Mouse (Mus musculus) gastrocnemius, adult 2 months (tissue): ENCODE measurements around the gene Sumo3. TPM values are rescaled to one million over a fixed set of nuclear protein-coding genes. Genes with fewer than 3 reads are reported as not detected.

Source experiments
- DNase-seq: peaks from one replicate; pipeline ENCODE4 v3.0.0; 2022
- H3K27ac ChIP-seq: fragments of 200-600 bp; 2 replicates; pipeline ENCODE4 v1.8.1; 2022; ENCODE audit warnings: mild to moderate bottlenecking
- H3K4me3 ChIP-seq: fragments of 200-600 bp; 2 replicates; pipeline ENCODE4 v1.8.1; 2022; ENCODE audit warnings: mild to moderate bottlenecking, moderate library complexity
- CTCF ChIP-seq: fragments of 200-600 bp; IDR thresholded peaks from 2 replicates; pipeline ENCODE4 v1.8.1; 2022; ENCODE audit warnings: antibody characterized with exemption, mild to moderate bottlenecking, moderate library complexity
- intact Hi-C: fragments of 180-260 bp; cut with DNase I; formaldehyde crosslinking; loops from one replicate; pipeline ENCODE4 v1.15.1; 2025
- total RNA-seq, 2 experiments: library from RNA; stranded (reverse); gene quantifications; 2 replicates each; pipeline ENCODE4 v1.2.3; 2021

Gene Sumo3
- total RNA-seq, 2 experiments from 2014 or later, result 43.5 to 44.5 TPM

GRCm38 (mm10) chr10:77621546-77621945 lies 15.6 kb downstream of the Sumo3 start:
- no peak for DNase-seq
- TF ChIP-seq CTCF, result no peak
- intact Hi-C loops, result loop anchor here (5.0 kb wide), 2 partner anchors 39 to 546 kb away; partner anchors contain the start of genes D10Jhu81e and Pttg1ip
- peak overlapping the region; percentile 80 for H3K4me3 ChIP-seq
- H3K27ac ChIP-seq, result peak overlapping the region; percentile 95

GRCm38 (mm10) chr10:77622055-77622988 lies 16.4 kb downstream of the Sumo3 start, which contains the start of gene Ube2g2:
Gene Ube2g2, plus strand, starts transcription at chr10:77622275.
- TF ChIP-seq CTCF, result no peak

GRCm38 (mm10) chr10:77623069-77623492 lies 17.2 kb downstream of the Sumo3 start:
- TF ChIP-seq CTCF, result no peak
- H3K4me3 ChIP-seq, result peak overlapping the region; percentile 80
- H3K27ac ChIP-seq, result peak overlapping the region; percentile 95
- intact Hi-C loops, result loop anchor here (5.0 kb wide), 2 partner anchors 41 to 544 kb away; partner anchors contain the start of genes D10Jhu81e and Pttg1ip
- DNase-seq, result peak; percentile 83

More at GRCm38 (mm10) chr10:77622055-77622988, 16.4 kb downstream of the Sumo3 start, which contains the start of gene Ube2g2:
- peak within 1 kb of the TSS; percentile 95 for H3K27ac ChIP-seq
- H3K4me3 ChIP-seq, result peak within 1 kb of the TSS; percentile 80
- intact Hi-C loops, result loop anchor here (5.0 kb wide), 2 partner anchors 40 to 545 kb away; partner anchors contain the start of genes D10Jhu81e and Pttg1ip
- DNase-seq, result peak; percentile 97

GRCm38 (mm10) chr10:77623639-77624400 lies 17.9 kb downstream of the Sumo3 start:
- Histone ChIP-seq H3K27ac (peak overlapping the region; percentile 95), H3K4me3 (peak overlapping the region; percentile 80)
- DNase-seq, result no peak
- intact Hi-C loops, result loop anchor here (5.0 kb wide), 2 partner anchors 42 to 543 kb away; partner anchors contain the start of genes D10Jhu81e and Pttg1ip
- no peak for TF ChIP-seq CTCF

- H3K4me3 ChIP-seq, result peak overlapping the region; percentile 80
- intact Hi-C loops, result loop anchor here (5.0 kb wide), 2 partner anchors 42 to 543 kb away; partner anchors contain the start of genes D10Jhu81e and Pttg1ip
- H3K27ac ChIP-seq, result peak overlapping the region; percentile 95
- peak; percentile 71 for DNase-seq
- no peak for TF ChIP-seq CTCF
These were observed 18.7 kb downstream of the Sumo3 start for GRCm38 (mm10) chr10:77624570-77624995.

- peak overlapping the region; percentile 95 for H3K27ac ChIP-seq
These were observed 20.1 kb downstream of the Sumo3 start for GRCm38 (mm10) chr10:77626036-77626435.

GRCm38 (mm10) chr10:77626591-77626990 lies 20.7 kb downstream of the Sumo3 start:
- TF ChIP-seq CTCF, result no peak
- peak overlapping the region; percentile 95 for H3K27ac ChIP-seq
- H3K4me3 ChIP-seq, result peak overlapping the region; percentile 8; the same call in 1 of the 2 replicates
- intact Hi-C loops, result loop anchor here (5.0 kb wide), 2 partner anchors 109 to 291 kb away; partner anchors contain the start of gene Fam207a
- DNase-seq, result no peak

More at GRCm38 (mm10) chr10:77626036-77626435, 20.1 kb downstream of the Sumo3 start:
- intact Hi-C loops, result loop anchor here (5.0 kb wide), 2 partner anchors 109 to 291 kb away; partner anchors contain the start of gene Fam207a
- TF ChIP-seq CTCF, result no peak
- H3K4me3 ChIP-seq, result peak overlapping the region; percentile 32; the same call in 1 of the 2 replicates
- peak; percentile 67 for DNase-seq

GRCm38 (mm10) chr10:77627497-77627896 lies 21.6 kb downstream of the Sumo3 start:
- H3K27ac ChIP-seq, result peak overlapping the region; percentile 9; the same call in 1 of the 2 replicates
- DNase-seq, result peak; percentile 85
- intact Hi-C loops, result loop anchor here (5.0 kb wide), 2 partner anchors 110 to 290 kb away; partner anchors contain the start of gene Fam207a
- H3K4me3 ChIP-seq, result no peak overlapping the region
- TF ChIP-seq CTCF, result no peak; the same call in 1 of the 2 replicates

GRCm38 (mm10) chr10:77629163-77629562 lies 23.3 kb downstream of the Sumo3 start:
- intact Hi-C loops, result loop anchor here (2.0 to 5.0 kb wide), 3 partner anchors 112 to 288 kb away; partner anchors contain the start of gene Fam207a
- H3K4me3 ChIP-seq, result no peak overlapping the region
- TF ChIP-seq CTCF, result no peak
- H3K27ac ChIP-seq, result no peak overlapping the region
- no peak for DNase-seq

GRCm38 (mm10) chr10:77629970-77630369 lies 24.1 kb downstream of the Sumo3 start:
- TF ChIP-seq CTCF, result peak; percentile 24; the same call in 1 of the 2 replicates
- DNase-seq, result no peak
- intact Hi-C loops, result loop anchor here (2.0 to 5.0 kb wide), 3 partner anchors 113 to 287 kb away; partner anchors contain the start of gene Fam207a

GRCm38 (mm10) chr10:77634016-77634415 lies 28.1 kb downstream of the Sumo3 start:
- TF ChIP-seq CTCF, result no peak
- no peak overlapping the region for H3K4me3 ChIP-seq
- DNase-seq, result no peak
- intact Hi-C loops, result no loop called here
- H3K27ac ChIP-seq, result peak overlapping the region; percentile 61

More at GRCm38 (mm10) chr10:77629970-77630369, 24.1 kb downstream of the Sumo3 start:
- H3K27ac ChIP-seq, result no peak overlapping the region
- H3K4me3 ChIP-seq, result no peak overlapping the region
